Mouse (Mus musculus) CH12.LX (cell line): Measurements from ENCODE around the gene Tjp3.
A peak's percentile ranks its signal among the peaks of the same experiment; 100 is the strongest.

Source experiments
- CTCF ChIP-seq, 2 experiments: IDR thresholded peaks in 1 of 2; conservative IDR thresholded peaks in 1 of 2; 2 replicates each; pipeline ENCODE4 v1.5.1; 2011 to 2012; ENCODE audit warnings: low read depth in 2 of 2, low read length in 2 of 2, improper control_type of control experiment in 1 of 2, inconsistent platforms in 1 of 2, mild to moderate bottlenecking in 1 of 2, moderate library complexity in 1 of 2
- GABPA ChIP-seq: IDR thresholded peaks from 2 replicates; pipeline ENCODE4 v1.6.1; 2012; ENCODE audit warnings: low read depth, low read length, improper control_type of control experiment, inconsistent platforms; ENCODE audit not compliant: insufficient replicate concordance
- JUN ChIP-seq: IDR thresholded peaks from 2 replicates; pipeline ENCODE4 v1.6.1; 2011; ENCODE audit warnings: low read depth, mild to moderate bottlenecking, low read length, improper control_type of control experiment, moderate library complexity; ENCODE audit not compliant: insufficient read depth
- MAFK ChIP-seq: IDR thresholded peaks from 2 replicates; pipeline ENCODE4 v1.6.1; 2011; ENCODE audit warnings: low read length, improper control_type of control experiment; ENCODE audit not compliant: insufficient replicate concordance
- NELFE ChIP-seq: IDR thresholded peaks from 2 replicates; pipeline ENCODE4 v1.6.1; 2011; ENCODE audit warnings: low read depth, low read length, improper control_type of control experiment
- POLR2AphosphoS2 ChIP-seq: IDR thresholded peaks from 2 replicates; pipeline ENCODE4 v1.6.1; 2011; ENCODE audit warnings: low read depth, low read length, improper control_type of control experiment
- RCOR1 ChIP-seq: conservative IDR thresholded peaks from 2 replicates; pipeline ENCODE4 v1.6.1; 2012; ENCODE audit warnings: low read depth, mild to moderate bottlenecking, inconsistent platforms, low read length, improper control_type of control experiment
- ZKSCAN1 ChIP-seq: IDR thresholded peaks from 2 replicates; pipeline ENCODE4 v1.6.1; 2012; ENCODE audit warnings: low read depth, inconsistent platforms, low read length, improper control_type of control experiment, borderline replicate concordance
- ZMIZ1 ChIP-seq: IDR thresholded peaks from 2 replicates; pipeline ENCODE4 v1.6.1; 2012; ENCODE audit warnings: low read depth, mild to moderate bottlenecking, inconsistent platforms, low read length, improper control_type of control experiment
- ZNF384 ChIP-seq: IDR thresholded peaks from 2 replicates; pipeline ENCODE4 v1.6.1; 2012; ENCODE audit warnings: low read depth, low read length, improper control_type of control experiment, inconsistent platforms

DNA sequence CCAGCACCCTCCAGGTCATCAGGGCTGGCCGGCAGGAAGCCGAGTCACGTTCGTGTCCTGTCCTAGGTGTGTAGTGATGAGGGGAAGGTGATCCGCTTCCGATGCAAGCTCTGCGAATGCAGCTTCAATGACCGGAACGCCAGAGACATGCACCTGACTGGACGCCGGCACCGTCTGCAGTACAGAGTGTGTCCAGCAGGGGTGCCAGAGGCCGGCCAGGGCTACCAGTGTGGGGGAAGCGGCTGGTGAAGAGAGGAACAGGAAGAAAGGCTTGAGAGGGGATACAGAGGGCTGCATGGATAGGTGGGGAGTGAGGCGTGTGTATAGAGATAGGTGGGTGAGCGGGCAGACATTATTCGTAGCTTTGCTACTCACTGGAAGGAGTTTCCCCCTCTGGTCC lies 46.8 kb downstream of the Tjp3 start:
- peak; percentile 75 to 84 for TF ChIP-seq CTCF (conservative IDR thresholded peaks at IDR 0.05 in 1 of 2, IDR thresholded peaks at IDR 0.05 in 1 of 2; ENCODE audit: low read depth in 2 of 2, low read length in 2 of 2)
- TF ChIP-seq MAFK = no peak
- no peak for TF ChIP-seq JUN
- 0 out of 2 replicates have a peak, but pooled peaks have one; percentile 37 for TF ChIP-seq NELFE
- no peak for TF ChIP-seq ZKSCAN1
- no peak for TF ChIP-seq RCOR1
- TF ChIP-seq GABPA = no peak
- TF ChIP-seq ZMIZ1 = 0 out of 2 replicates have a peak, but pooled peaks have one; percentile 23
- no peak for TF ChIP-seq POLR2AphosphoS2
- no peak for TF ChIP-seq ZNF384
